Mouse (Mus musculus) brain, embryonic 14.5 days (tissue): ENCODE results near the gene Utp11.

Experiments
- CTCF ChIP-seq: fragments of 200-500 bp; IDR thresholded peaks from 2 replicates; pipeline ENCODE4 v1.5.1; 2012; ENCODE audit warnings: inconsistent platforms, mild to moderate bottlenecking, moderate library complexity, borderline replicate concordance; ENCODE audit not compliant: insufficient read depth, insufficient read length; ENCODE audit errors: extremely low read depth
- POLR2A ChIP-seq: fragments of 200-500 bp; IDR thresholded peaks from 2 replicates; pipeline ENCODE4 v1.6.1; 2012; ENCODE audit warnings: mild to moderate bottlenecking, inconsistent platforms, borderline replicate concordance; ENCODE audit not compliant: poor library complexity, insufficient read depth, insufficient read length, severe bottlenecking; ENCODE audit errors: extremely low read depth

DNA sequence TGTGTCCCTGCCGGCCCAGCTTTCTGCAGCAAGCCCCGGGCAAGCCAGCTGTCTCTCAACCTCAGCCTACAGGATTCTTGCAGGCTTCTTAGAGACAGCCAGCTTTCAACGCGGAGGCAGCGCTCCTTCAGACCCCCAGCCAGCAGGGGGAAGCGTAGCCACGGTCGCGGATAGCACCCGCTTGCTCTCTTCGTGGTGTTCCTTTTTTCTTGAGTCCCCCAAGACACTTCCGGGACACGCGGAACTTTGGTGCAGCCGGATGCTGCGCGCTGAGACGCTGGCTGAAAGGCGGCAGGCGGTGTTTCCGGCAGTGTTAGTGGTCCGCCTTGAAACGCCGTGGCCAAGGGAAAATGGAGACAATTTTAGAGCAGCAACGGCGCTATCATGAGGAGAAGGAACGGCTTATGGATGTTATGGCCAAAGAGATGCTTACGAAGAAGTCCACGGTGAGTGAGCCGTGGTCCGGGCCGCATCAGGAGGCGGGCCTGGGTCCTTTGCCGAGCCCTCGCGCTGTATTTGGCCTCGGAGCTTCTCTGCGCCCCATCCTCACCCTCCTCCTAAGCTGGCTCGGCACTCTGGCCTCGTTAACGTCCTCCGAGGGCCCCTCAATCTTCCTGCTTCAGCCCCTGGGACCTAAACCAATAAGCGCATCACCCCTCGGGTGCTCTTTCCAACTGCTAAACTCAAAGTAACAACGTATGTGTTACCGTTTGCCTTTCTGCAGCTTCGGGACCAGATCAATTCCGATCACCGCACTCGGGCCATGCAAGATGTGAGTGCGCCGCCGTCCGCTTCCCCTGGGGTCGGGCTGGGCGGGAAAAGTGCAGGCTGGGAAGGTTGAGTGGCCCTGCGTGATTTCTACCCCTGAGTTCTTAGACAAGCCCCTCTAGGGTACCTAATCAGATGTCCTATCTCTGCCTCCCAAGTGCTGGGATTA lies 21.4 kb upstream of the Utp11 start, which contains the start of gene Sf3a3:
- peak; percentile 89 for TF ChIP-seq CTCF
- no peak for TF ChIP-seq POLR2A
